Mouse (Mus musculus) c-Kit-positive CD71-negative TER-119-negative erythroid progenitor cells, embryonic 14.5 days (primary cell): Measurements from ENCODE around the gene Gtf2i.
A peak's percentile ranks its signal among the peaks of the same experiment; 100 is the strongest.

Experiments
- DNase-seq: peaks from one replicate; pipeline ENCODE4 v3.0.0-alpha.2; 2013; ENCODE audit warnings: low read depth

Gtf2i gene

GRCm38 (mm10) chr5:134275556-134275955, 39.0 kb downstream of the Gtf2i start:
- DNase-seq: no peak

GRCm38 (mm10) chr5:134275021-134275420, 39.5 kb downstream of the Gtf2i start:
- DNase-seq: no peak

GRCm38 (mm10) chr5:134273761-134274160, 40.8 kb downstream of the Gtf2i start:
- no peak for DNase-seq

- DNase-seq: no peak
Measured at GRCm38 (mm10) chr5:134272761-134273160, 41.8 kb downstream of the Gtf2i start.

- no peak for DNase-seq
Measured at GRCm38 (mm10) chr5:134271421-134271820, 43.1 kb downstream of the Gtf2i start.

GRCm38 (mm10) chr5:134270566-134270965, 44.0 kb downstream of the Gtf2i start:
- DNase-seq: no peak

- DNase-seq: no peak
Measured at GRCm38 (mm10) chr5:134269751-134270150, 44.8 kb downstream of the Gtf2i start.

GRCm38 (mm10) chr5:134268751-134269150, 45.8 kb downstream of the Gtf2i start:
- DNase-seq: no peak

GRCm38 (mm10) chr5:134266404-134266803, 48.2 kb downstream of the Gtf2i start:
- DNase-seq: peak; percentile 17

GRCm38 (mm10) chr5:134265890-134266289, 48.7 kb downstream of the Gtf2i start:
- no peak for DNase-seq

- DNase-seq: no peak
Measured at GRCm38 (mm10) chr5:134260001-134260636, 54.4 kb downstream of the Gtf2i start.

GRCm38 (mm10) chr5:134258934-134259333, 55.6 kb downstream of the Gtf2i start:
- DNase-seq: no peak

GRCm38 (mm10) chr5:134258395-134258794, 56.2 kb downstream of the Gtf2i start:
- peak; percentile 28 for DNase-seq

- no peak for DNase-seq
Measured at GRCm38 (mm10) chr5:134257349-134258031, 57.1 kb downstream of the Gtf2i start.

GRCm38 (mm10) chr5:134255294-134255693, 59.3 kb downstream of the Gtf2i start:
- DNase-seq: no peak

GRCm38 (mm10) chr5:134253806-134254205, 60.8 kb downstream of the Gtf2i start:
- DNase-seq: no peak

GRCm38 (mm10) chr5:134251083-134251482, 63.5 kb downstream of the Gtf2i start:
- DNase-seq: no peak

- no peak for DNase-seq
Measured at GRCm38 (mm10) chr5:134250601-134251000, 64.0 kb downstream of the Gtf2i start.

GRCm38 (mm10) chr5:134249245-134249649, 65.3 kb downstream of the Gtf2i start:
- no peak for DNase-seq

- no peak for DNase-seq
Measured at GRCm38 (mm10) chr5:134248608-134249244, 65.8 kb downstream of the Gtf2i start.

- no peak for DNase-seq
Measured at GRCm38 (mm10) chr5:134246146-134246545, 68.4 kb downstream of the Gtf2i start.

- no peak for DNase-seq
Measured at GRCm38 (mm10) chr5:134244890-134245289, 69.7 kb downstream of the Gtf2i start.
